Mouse (Mus musculus) embryonic facial prominence, embryonic 15.5 days (tissue): Measurements from ENCODE around the gene Sorl1. TPM values are rescaled to one million over a fixed set of nuclear protein-coding genes. Genes with fewer than 3 reads are reported as not detected.

ENCODE experiments used
- ATAC-seq: fragments of 200-750 bp; cut with Nextera tagmentation; 2 replicates; pipeline ENCODE4 v1.8.0; 2017; ENCODE audit warnings: low read depth, moderate TSS enrichment; ENCODE audit not compliant: insufficient number of reproducible peaks, low FRiP score, low TSS enrichment
- H3K27ac ChIP-seq: fragments of 300-500 bp; sonication (generic); replicated peaks from 2 replicates; pipeline ENCODE4 v1.5.1; 2015; ENCODE audit warnings: mild to moderate bottlenecking, inconsistent platforms
- H3K27me3 ChIP-seq: fragments of 300-500 bp; sonication (generic); 2 replicates; pipeline ENCODE4 v1.6.1; 2015; ENCODE audit warnings: inconsistent platforms
- H3K36me3 ChIP-seq: fragments of 300-500 bp; sonication (generic); 2 replicates; pipeline ENCODE4 v1.6.1; 2015; ENCODE audit warnings: mild to moderate bottlenecking, inconsistent platforms
- H3K4me1 ChIP-seq: fragments of 300-500 bp; sonication (generic); 2 replicates; pipeline ENCODE4 v1.6.1; 2015; ENCODE audit warnings: inconsistent platforms
- H3K4me2 ChIP-seq: fragments of 300-500 bp; sonication (generic); replicated peaks from 2 replicates; pipeline ENCODE4 v1.6.1; 2015; ENCODE audit warnings: mild to moderate bottlenecking, inconsistent platforms
- H3K4me3 ChIP-seq: fragments of 300-500 bp; sonication (generic); replicated peaks from 2 replicates; pipeline ENCODE4 v1.5.1; 2015; ENCODE audit warnings: mild to moderate bottlenecking, inconsistent platforms
- H3K9ac ChIP-seq: fragments of 300-500 bp; sonication (generic); 2 replicates; pipeline ENCODE4 v1.6.1; 2015; ENCODE audit warnings: inconsistent platforms
- H3K9me3 ChIP-seq: fragments of 300-500 bp; sonication (generic); replicated peaks from 2 replicates; pipeline ENCODE4 v1.6.1; 2016; ENCODE audit warnings: inconsistent platforms
- WGBS: fragments of 180-500 bp; shearing (Covaris S2); methylation state at CpG from one replicate; pipeline ENCODE4 v1.1.7; 2015; 5-methylcytosine and 5-hydroxymethylcytosine counted together
- polyA plus RNA-seq: library from polyadenylated mRNA; unstranded; fragments of >200 nt; fragmentation: Nextera tagmentation; extraction: Ambion mirVana; gene quantifications from 2 replicates; pipeline ENCODE4 v1.2.1, GENCODE M21; 2015

Gene Sorl1
- polyA plus RNA-seq, 1 experiment from 2014 or later, result 8.5 TPM

GRCm38 (mm10) chr9:41936598-41936997, 187.5 kb downstream of the Sorl1 start:
- Histone ChIP-seq H3K4me1 (peaks cover 60% of the 10 kb centered on the region), H3K9me3 (no peaks in the 10 kb centered on the region), H3K27ac (peak overlapping the region; percentile 72; the same call in 1 of the 2 replicates), H3K27me3 (no peaks in the 10 kb centered on the region), H3K4me2 (no peak overlapping the region), H3K4me3 (no peak overlapping the region), H3K9ac (no peak overlapping the region), H3K36me3 (no peaks in the 10 kb centered on the region)
- ATAC-seq, result no peak
- WGBS, result 17% methylated on average over 1 of the region's 1 CpGs

GRCm38 (mm10) chr9:41935979-41936378, 188.1 kb downstream of the Sorl1 start:
- WGBS, result 4% methylated on average over 10 of the region's 10 CpGs
- no peaks in the 10 kb centered on the region for H3K9me3 ChIP-seq
- ATAC-seq, result no peak
- H3K27me3 ChIP-seq, result no peaks in the 10 kb centered on the region
- H3K4me1 ChIP-seq, result peaks cover 60% of the 10 kb centered on the region
- H3K9ac ChIP-seq, result no peak overlapping the region
- peak overlapping the region; percentile 35 for H3K4me3 ChIP-seq
- peak overlapping the region; percentile 76 for H3K4me2 ChIP-seq
- H3K36me3 ChIP-seq, result no peaks in the 10 kb centered on the region
- H3K27ac ChIP-seq, result peak overlapping the region; percentile 82

GRCm38 (mm10) chr9:41935373-41935971, 188.6 kb downstream of the Sorl1 start:
- Histone ChIP-seq H3K9ac (no peak overlapping the region), H3K9me3 (no peaks in the 10 kb centered on the region), H3K4me3 (peak overlapping the region; percentile 35), H3K36me3 (no peaks in the 10 kb centered on the region), H3K27me3 (no peaks in the 10 kb centered on the region), H3K4me1 (peaks cover 58% of the 10 kb centered on the region), H3K4me2 (peak overlapping the region; percentile 76), H3K27ac (peak overlapping the region; percentile 82)
- 3% methylated on average over 21 of the region's 21 CpGs for WGBS
- ATAC-seq, result peak; percentile 74

GRCm38 (mm10) chr9:41934848-41935372, 189.2 kb downstream of the Sorl1 start:
- H3K27me3 ChIP-seq, result no peaks in the 10 kb centered on the region
- peak overlapping the region; percentile 76 for H3K4me2 ChIP-seq
- ATAC-seq, result no peak
- H3K9ac ChIP-seq, result no peak overlapping the region
- H3K9me3 ChIP-seq, result no peaks in the 10 kb centered on the region
- no peaks in the 10 kb centered on the region for H3K36me3 ChIP-seq
- WGBS, result 22% methylated on average over 10 of the region's 10 CpGs
- H3K27ac ChIP-seq, result peak overlapping the region; percentile 82
- H3K4me3 ChIP-seq, result peak overlapping the region; percentile 35
- H3K4me1 ChIP-seq, result peaks cover 55% of the 10 kb centered on the region

GRCm38 (mm10) chr9:41929986-41930385, 194.1 kb downstream of the Sorl1 start:
- Histone ChIP-seq H3K4me1 (peaks cover 19% of the 10 kb centered on the region), H3K27ac (no peak overlapping the region)
- 52% methylated on average over 5 of the region's 5 CpGs for WGBS

GRCm38 (mm10) chr9:41925721-41926120, 198.4 kb downstream of the Sorl1 start:
- no peak for ATAC-seq
- Histone ChIP-seq H3K4me1 (peaks cover 8% of the 10 kb centered on the region; the same call in 1 of the 2 replicates), H3K27me3 (no peaks in the 10 kb centered on the region), H3K9ac (no peak overlapping the region), H3K4me2 (no peak overlapping the region), H3K4me3 (no peak overlapping the region), H3K9me3 (no peaks in the 10 kb centered on the region), H3K36me3 (no peaks in the 10 kb centered on the region), H3K27ac (no peak overlapping the region)
- WGBS, result 68% methylated on average over 4 of the region's 4 CpGs

More at GRCm38 (mm10) chr9:41929986-41930385, 194.1 kb downstream of the Sorl1 start:
- no peak overlapping the region for H3K4me3 ChIP-seq
- no peaks in the 10 kb centered on the region for H3K36me3 ChIP-seq
- H3K27me3 ChIP-seq, result no peaks in the 10 kb centered on the region
- H3K9me3 ChIP-seq, result no peaks in the 10 kb centered on the region
- no peak overlapping the region for H3K4me2 ChIP-seq
- ATAC-seq, result no peak
- H3K9ac ChIP-seq, result no peak overlapping the region

GRCm38 (mm10) chr9:41924140-41924539, 200.0 kb downstream of the Sorl1 start:
- no peak for ATAC-seq
- H3K4me2 ChIP-seq, result no peak overlapping the region
- WGBS, result 13% methylated on average over 2 of the region's 2 CpGs
- H3K9ac ChIP-seq, result no peak overlapping the region
- H3K4me1 ChIP-seq, result peaks cover 8% of the 10 kb centered on the region; the same call in 1 of the 2 replicates
- H3K27ac ChIP-seq, result peak overlapping the region; percentile 83
- H3K36me3 ChIP-seq, result no peaks in the 10 kb centered on the region
- H3K27me3 ChIP-seq, result no peaks in the 10 kb centered on the region
- no peaks in the 10 kb centered on the region for H3K9me3 ChIP-seq
- H3K4me3 ChIP-seq, result no peak overlapping the region

- Histone ChIP-seq H3K4me2 (no peak overlapping the region), H3K9me3 (no peaks in the 10 kb centered on the region), H3K36me3 (no peaks in the 10 kb centered on the region), H3K27me3 (no peaks in the 10 kb centered on the region), H3K4me1 (peaks cover 11% of the 10 kb centered on the region; the same call in 1 of the 2 replicates), H3K4me3 (no peak overlapping the region), H3K27ac (no peak overlapping the region), H3K9ac (no peak overlapping the region)
- WGBS, result 74% methylated on average over 6 of the region's 6 CpGs
- ATAC-seq, result no peak
Measured at GRCm38 (mm10) chr9:41922416-41922815, 201.7 kb downstream of the Sorl1 start.

GRCm38 (mm10) chr9:41918657-41919380, 205.3 kb downstream of the Sorl1 start:
- Histone ChIP-seq H3K36me3 (no peaks in the 10 kb centered on the region), H3K9ac (no peak overlapping the region), H3K4me3 (no peak overlapping the region), H3K27me3 (no peaks in the 10 kb centered on the region), H3K4me2 (no peak overlapping the region), H3K27ac (no peak overlapping the region; the same call in 1 of the 2 replicates), H3K4me1 (0 out of 2 replicates have a peak, but pooled peaks cover 4% of the 10 kb centered on the region), H3K9me3 (no peaks in the 10 kb centered on the region)
- WGBS, result 51% methylated on average over 14 of the region's 14 CpGs
- peak; percentile 15; the same call in 1 of the 2 replicates for ATAC-seq

GRCm38 (mm10) chr9:41918155-41918554, 205.9 kb downstream of the Sorl1 start:
- no peak for ATAC-seq
- WGBS, result 59% methylated on average over 4 of the region's 4 CpGs
- H3K27ac ChIP-seq, result no peak overlapping the region
- 0 out of 2 replicates have a peak, but pooled peaks cover 4% of the 10 kb centered on the region for H3K4me1 ChIP-seq
- no peaks in the 10 kb centered on the region for H3K9me3 ChIP-seq
- H3K27me3 ChIP-seq, result no peaks in the 10 kb centered on the region
- H3K9ac ChIP-seq, result no peak overlapping the region
- no peaks in the 10 kb centered on the region for H3K36me3 ChIP-seq
- no peak overlapping the region for H3K4me2 ChIP-seq
- no peak overlapping the region for H3K4me3 ChIP-seq

- Histone ChIP-seq H3K9ac (no peak overlapping the region), H3K27me3 (no peaks in the 10 kb centered on the region), H3K36me3 (no peaks in the 10 kb centered on the region), H3K9me3 (no peaks in the 10 kb centered on the region), H3K27ac (no peak overlapping the region), H3K4me2 (no peak overlapping the region), H3K4me3 (no peak overlapping the region), H3K4me1 (0 out of 2 replicates have a peak, but pooled peaks cover 4% of the 10 kb centered on the region)
- ATAC-seq, result no peak
- WGBS, result 76% methylated on average over 8 of the region's 8 CpGs
Measured at GRCm38 (mm10) chr9:41915571-41915970, 208.5 kb downstream of the Sorl1 start.
